Mouse (Mus musculus) cerebellum, adult (tissue): Measurements from ENCODE around the gene Mesp2.
A peak's percentile ranks its signal among the peaks of the same experiment; 100 is the strongest.
"Not testable (repeated sequence)": the region's sequence is repeated elsewhere in the genome, so short reads cannot be mapped to it uniquely, and the experiment has no call there.

ENCODE experiments used
- ATAC-seq: cut with Nextera tagmentation; 2 replicates; pipeline ENCODE4 v1.9.2; 2017; ENCODE audit warnings: mild to moderate bottlenecking, moderate library complexity, mixed read lengths; ENCODE audit not compliant: insufficient number of reproducible peaks, low FRiP score, low TSS enrichment

The Mesp2 gene

GRCm38 (mm10) chr7:79810611-79811506, at the start of gene Mesp2:
Mesp2 (plus strand) TSS chr7:79810727.
- ATAC-seq = no peak

DNA sequence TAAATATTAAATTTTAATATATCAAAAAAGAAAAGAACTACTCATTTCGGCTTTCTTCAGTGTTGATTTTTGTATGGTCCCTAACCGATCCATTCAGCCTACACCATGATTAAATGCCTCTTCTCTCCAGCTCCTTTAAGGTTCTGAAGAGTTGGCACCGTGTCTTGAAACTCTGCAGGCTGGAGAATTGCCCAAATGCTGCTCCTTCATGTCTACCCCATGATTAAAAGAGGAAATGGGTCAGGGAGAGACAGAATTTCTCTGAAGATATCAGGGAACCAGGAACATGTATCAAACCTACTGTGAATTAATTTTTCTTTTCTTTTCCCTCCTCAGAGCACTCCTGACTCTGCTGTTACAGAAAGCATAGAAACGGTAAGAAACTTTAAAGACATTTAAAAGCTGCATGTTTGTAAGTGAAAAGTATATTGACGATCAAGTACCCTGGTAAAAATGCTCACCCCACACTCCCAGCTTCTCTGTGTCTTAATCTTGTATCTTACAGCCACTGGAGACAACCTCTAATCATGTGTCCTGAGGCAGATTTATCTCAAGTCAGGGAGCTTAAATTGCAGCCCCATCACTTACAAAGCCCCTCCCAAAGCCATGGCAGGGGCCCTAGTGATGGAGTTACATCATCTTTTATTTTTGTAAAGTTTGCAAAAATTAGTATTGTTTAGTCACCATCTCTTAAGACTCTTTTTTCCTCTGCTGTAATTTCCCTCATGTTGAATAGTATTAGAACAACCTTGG, 49.2 kb upstream of the Mesp2 start:
- ATAC-seq = no peak

- ATAC-seq = no peak
These were observed 48.4 kb upstream of the Mesp2 start for GRCm38 (mm10) chr7:79762106-79762505.

DNA sequence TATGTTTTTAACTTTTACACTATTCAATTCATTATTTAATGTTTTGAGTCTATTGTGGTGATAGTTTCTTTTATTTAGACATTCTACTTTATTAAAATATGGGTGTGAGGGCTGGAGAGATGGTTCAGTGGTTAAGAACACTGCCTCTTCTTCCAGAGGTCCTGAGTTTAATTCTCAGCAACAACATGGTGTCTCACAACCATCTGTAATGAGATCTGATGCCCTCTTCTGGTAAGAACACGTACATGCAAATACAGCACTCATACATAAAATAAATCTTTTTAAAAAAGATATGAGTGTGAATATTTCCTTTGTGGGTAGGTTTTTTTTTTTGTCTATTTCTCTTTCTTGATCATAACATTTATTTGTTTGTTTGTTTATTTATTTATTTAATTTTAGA, 44.5 kb upstream of the Mesp2 start:
- ATAC-seq = no peak

GRCm38 (mm10) chr7:79769664-79770063, 40.9 kb upstream of the Mesp2 start:
- no peak for ATAC-seq

DNA sequence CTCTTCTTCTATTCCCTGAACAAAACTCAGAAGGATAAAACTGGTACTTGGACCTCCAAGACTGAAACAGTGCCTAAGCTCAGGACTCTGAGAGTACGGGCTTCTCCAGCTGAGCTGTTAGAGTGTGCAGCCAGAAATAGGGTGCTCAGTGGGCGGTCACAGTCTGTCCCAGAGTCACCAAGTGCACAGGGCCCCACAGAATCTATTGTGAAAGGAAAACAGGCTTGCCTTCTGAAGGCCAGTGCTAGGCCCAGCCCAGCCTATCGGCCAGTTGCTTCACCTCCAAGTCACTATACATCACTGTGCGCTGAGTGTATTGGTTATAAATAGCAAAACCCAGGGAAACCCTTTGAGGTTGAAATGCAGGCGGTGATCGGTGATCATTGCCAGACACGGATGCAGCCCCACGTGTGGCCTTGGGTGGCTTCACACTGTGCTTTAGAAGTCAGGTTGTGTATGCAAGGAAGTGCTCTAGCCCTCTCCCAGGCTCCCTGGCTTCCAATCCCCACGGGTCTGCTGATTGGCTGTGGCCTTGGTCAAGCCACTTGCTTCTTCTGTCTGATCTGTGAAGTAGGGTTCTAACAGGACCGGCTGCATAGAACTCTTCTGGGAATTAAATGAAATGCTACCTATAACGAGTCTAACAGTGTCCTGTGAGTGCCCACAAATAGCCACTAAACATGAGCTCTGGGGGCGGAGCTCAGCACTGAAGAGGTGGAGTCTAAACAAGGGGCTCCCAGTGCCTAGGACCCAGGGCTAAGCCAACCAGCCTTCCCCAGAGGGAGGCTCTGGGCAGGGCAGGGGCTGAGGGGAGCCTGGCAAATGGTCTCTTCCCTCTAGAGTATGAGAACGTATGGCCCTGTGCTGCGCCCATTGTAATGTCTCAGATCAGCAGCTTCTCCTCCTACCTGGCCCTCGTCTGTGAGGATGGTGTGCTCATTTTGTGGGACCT, 38.7 kb upstream of the Mesp2 start:
- no peak for ATAC-seq

- peak; percentile 83 for ATAC-seq
These were observed 29.6 kb upstream of the Mesp2 start for GRCm38 (mm10) chr7:79780647-79781626.

GRCm38 (mm10) chr7:79781826-79782515, 28.6 kb upstream of the Mesp2 start:
- no peak for ATAC-seq

GRCm38 (mm10) chr7:79782516-79782855, 28.0 kb upstream of the Mesp2 start:
- no peak for ATAC-seq

- 0 out of 2 replicates have a peak, but pooled peaks have one; percentile 27 for ATAC-seq
These were observed 24.2 kb upstream of the Mesp2 start for GRCm38 (mm10) chr7:79786295-79786694.

DNA sequence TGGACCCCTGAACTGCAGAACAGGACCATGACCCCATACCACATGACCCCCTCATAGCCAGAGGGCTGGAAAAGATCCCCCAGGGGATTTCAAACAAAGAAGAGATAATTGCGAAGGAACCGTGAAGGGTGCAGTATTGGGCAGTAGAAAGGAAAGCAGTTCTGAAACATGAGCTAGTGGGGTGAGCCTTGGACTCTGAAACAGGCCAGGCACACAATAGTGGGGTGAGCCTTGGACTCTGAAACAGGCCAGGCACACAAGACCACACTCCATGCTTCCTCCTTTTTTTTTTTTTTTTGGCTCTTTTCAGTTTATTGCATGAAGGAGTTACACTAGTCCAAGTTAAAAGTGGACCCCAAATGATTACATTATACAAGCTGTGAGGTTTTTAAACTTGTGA, 20.7 kb upstream of the Mesp2 start:
- ATAC-seq = not testable (repeated sequence)

- ATAC-seq = no peak
These were observed 17.7 kb upstream of the Mesp2 start for GRCm38 (mm10) chr7:79792635-79793421.

- no peak for ATAC-seq
These were observed 16.8 kb upstream of the Mesp2 start, which contains the start of gene Mesp1 for GRCm38 (mm10) chr7:79793688-79794087. Mesp1 (minus strand) TSS chr7:79793788.

DNA sequence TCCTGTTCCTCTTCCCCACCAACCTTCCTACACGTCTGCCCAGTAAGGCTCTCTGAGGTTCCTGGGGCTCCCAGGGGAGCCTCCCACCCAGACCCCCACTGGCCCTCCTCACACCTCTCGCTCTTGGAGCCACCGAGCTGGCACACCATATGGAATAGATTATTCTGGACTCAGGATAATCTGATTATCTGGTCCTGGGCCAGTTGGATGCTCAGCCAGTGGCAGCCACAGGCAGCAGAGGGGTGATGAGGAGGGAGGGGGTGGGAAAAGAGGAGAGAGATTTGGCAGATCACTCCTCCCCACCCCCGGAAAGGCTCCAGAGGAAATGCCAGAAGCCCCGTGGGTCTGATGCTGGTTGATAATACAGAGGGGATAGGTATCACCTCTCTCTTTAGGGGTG, 11.9 kb upstream of the Mesp2 start:
- ATAC-seq = no peak

DNA sequence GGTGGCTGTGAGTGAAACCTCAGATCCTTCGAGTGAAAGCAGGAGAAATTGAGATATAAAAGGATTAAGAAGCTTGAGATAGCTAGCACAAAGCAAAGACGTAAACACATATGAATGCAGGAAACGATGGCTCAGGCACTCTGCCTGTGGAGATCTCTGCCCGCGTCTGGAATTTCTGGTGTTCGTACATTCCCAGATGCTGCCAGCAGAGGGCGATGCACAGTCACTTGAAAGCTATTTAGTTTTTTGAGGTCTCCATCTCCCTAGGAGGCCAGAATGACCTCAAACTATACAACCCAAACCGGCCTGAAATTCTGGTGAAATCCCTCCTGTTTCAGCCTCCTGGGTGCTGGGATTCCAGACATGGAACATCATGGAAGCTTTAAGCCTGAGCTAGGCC, 11.5 kb upstream of the Mesp2 start:
- ATAC-seq = no peak

DNA sequence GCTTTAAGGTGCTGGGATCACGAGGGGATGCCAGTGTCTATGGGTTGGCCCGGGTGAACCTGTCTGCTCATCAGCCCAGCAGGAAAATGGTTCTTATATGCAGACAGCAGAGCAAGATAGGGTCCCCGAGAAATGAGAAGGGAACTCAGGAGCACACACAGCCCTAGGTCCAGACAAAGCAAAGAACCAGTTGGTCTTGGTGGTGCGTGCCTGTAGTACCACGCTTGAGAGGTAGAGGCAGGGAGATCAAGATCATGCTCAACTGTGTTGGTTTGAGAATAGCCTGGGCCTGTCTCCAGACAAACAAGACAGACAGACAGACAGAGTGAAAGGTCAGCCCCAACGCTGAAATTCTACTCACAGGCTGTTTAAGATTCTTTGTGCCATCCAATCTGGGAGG, 11.0 kb upstream of the Mesp2 start:
- no peak for ATAC-seq

DNA sequence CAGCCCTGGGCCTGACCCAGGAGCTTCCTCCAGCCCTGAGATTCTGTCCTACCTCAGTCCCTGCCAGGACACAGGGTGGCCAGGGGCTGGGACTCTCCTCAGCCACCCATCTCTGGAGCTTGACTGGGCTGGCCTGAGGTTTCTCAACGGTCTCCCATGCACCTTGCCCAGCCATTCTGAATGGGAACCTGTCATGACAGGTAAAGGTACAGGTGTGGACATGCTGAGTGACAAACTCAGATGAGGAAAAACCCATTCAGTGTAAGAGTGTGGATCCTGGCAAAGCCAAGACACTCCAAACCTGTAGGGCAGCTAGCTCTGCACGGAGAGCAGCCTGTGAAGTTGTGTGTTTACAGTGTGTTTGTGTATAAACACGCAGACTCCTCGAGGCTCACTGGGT, 10.2 kb upstream of the Mesp2 start:
- no peak for ATAC-seq

DNA sequence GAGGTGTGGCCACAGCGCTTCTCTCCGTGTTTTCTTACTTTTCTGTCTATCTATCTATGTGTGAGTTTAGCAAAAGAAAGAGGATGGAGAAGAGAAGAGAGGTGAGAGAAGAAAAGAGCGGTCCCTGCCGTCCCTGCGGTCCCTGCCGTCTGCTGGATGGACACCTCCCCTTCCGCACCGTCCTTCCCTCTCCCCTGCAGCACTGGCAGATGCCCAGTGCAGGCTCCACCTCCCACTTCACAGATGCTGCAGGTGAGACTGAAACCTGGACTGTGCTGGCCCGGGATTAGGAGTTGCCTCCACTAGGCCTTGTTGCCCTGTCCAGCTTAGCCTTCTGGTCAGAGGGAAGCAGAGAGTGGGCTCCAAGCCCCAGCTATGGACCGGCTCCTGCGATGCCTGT, 9.1 kb upstream of the Mesp2 start:
- no peak for ATAC-seq
